Mouse (Mus musculus) gastrocnemius, postnatal 14 days (tissue): ENCODE data around the gene Bak1. TPM values are rescaled to one million over a fixed set of nuclear protein-coding genes. Genes with fewer than 3 reads are reported as not detected.

ENCODE experiments used
- total RNA-seq, 2 experiments: library from RNA; stranded (reverse); gene quantifications; 2 replicates each; pipeline ENCODE4 v1.2.3; 2021

Bak1 gene
- total RNA-seq, 2 experiments from 2014 or later: 24.7 to 27.9 TPM

Other genes starting within 250 kb of the Bak1 start
- gene Bnip1, start 247.9 kb downstream of the Bak1 start, total RNA-seq: 10 to 100 TPM; 18.7 to 22.5 TPM
- not detected for gene Nkx2-5, start 184.0 kb downstream of the Bak1 start, total RNA-seq
- gene Kifc5b, start 111.9 kb downstream of the Bak1 start, total RNA-seq: 1 to 10 TPM in 1 of 2 experiments, under 1 TPM in 1; 1.00 to 1.0 TPM
- 1 to 10 TPM; 4.1 TPM for gene Phf1, start 96.0 kb downstream of the Bak1 start, total RNA-seq
- 100 to 1,000 TPM in 1 of 2 experiments, 10 to 100 TPM in 1; 87.0 to 102 TPM for gene Cuta, start 89.4 kb downstream of the Bak1 start, total RNA-seq
- 1 to 10 TPM; 5.8 to 6.1 TPM for gene Syngap1, start 87.8 kb downstream of the Bak1 start, total RNA-seq
- 1 to 10 TPM; 1.6 to 2.6 TPM for gene Zbtb9, start 55.8 kb downstream of the Bak1 start, total RNA-seq
- 1 to 10 TPM; 4.2 to 5.7 TPM for gene Itpr3, start 28.3 kb upstream of the Bak1 start, total RNA-seq
- 100 to 1,000 TPM; 342 TPM for gene Uqcc2, start 104.9 kb upstream of the Bak1 start, total RNA-seq
- 100 to 1,000 TPM in 1 of 2 experiments, 10 to 100 TPM in 1; 91.4 to 128 TPM for gene Ip6k3, start 138.8 kb upstream of the Bak1 start, total RNA-seq
- 10 to 100 TPM; 17.8 to 18.0 TPM for gene Lemd2, start 175.5 kb upstream of the Bak1 start, total RNA-seq